Mouse (Mus musculus) megakaryocyte, embryonic 14.5 days (primary cell): ENCODE results near the gene Olfr1136.

ENCODE experiments used
- FLI1 ChIP-seq: IDR thresholded peaks from 2 replicates; pipeline ENCODE4 v1.6.1; 2012; ENCODE audit warnings: low read length, inconsistent platforms, mixed read lengths
- GATA1 ChIP-seq: IDR thresholded peaks from 3 replicates; pipeline ENCODE4 v1.6.1; 2012; ENCODE audit warnings: mixed read lengths, low read length, inconsistent platforms, borderline replicate concordance

DNA sequence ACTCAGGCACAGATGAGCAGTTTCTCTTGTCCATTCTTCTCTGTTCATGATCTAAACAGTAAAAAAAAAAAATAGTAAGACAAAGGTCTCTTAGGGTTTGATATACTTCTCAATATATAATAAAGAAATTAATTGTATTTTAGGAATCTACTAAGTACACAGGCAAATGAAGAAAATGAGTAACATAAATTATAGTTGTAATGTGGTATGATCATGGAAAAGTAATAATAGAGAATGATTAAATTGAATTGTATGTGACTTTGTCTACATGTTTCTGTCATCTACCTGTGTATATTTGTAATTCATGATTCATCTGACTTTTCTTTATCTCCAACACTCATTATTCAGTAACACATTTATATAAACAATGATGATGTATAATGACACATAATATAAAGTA, at the start of gene Olfr1136:
- TF ChIP-seq GATA1 (no peak), FLI1 (no peak)
